Mouse (Mus musculus) right cerebral cortex, adult 18-20 months (tissue): ENCODE measurements around the gene Guca2b.
"Not testable (repeated sequence)": the region's sequence is repeated elsewhere in the genome, so short reads cannot be mapped to it uniquely, and the experiment has no call there.

ENCODE experiments used
- DNase-seq: peaks from one replicate; pipeline ENCODE4 v3.0.0; 2022; ENCODE audit warnings: mixed read lengths

Guca2b gene

DNA sequence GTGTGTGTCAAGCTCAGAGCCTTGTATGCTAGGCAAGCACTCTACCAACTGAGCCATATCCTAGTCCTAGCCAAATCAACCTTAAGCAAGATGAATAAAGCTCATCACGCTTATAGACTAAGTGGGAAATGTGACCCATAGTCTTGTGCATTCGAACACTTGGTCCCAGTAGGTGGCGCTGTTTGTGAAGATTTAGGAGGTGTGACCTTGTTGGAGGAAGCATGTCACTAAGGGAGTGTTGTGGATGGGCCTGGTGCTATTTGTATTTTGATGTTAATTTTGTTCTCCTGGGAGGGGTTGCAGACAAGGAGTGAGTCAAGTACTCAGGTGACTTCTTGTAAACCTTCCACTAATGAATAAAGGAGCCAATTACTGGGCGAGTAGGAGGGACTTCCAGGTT lies 16.1 kb downstream of the Guca2b start:
- no peak for DNase-seq

DNA sequence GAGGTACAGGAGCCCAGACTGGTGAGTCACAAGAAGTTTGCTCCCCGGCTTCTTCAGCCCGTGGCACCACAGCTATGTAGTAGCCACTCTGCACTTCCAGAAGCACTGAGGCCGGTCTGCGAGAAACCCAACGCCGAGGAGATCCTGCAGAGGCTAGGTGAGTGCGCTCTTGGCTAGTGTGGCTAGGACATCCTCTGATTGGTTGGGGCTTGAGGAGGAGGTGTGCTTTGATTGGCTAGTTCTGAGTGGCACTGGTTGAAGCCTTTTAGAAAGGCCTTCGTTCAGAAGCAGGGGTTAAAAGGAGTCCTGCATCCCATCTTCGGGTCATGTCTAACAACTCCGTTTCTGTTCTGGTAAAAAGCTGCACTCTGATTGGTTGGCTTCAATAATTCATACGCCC lies 20.1 kb downstream of the Guca2b start:
- no peak for DNase-seq

DNA sequence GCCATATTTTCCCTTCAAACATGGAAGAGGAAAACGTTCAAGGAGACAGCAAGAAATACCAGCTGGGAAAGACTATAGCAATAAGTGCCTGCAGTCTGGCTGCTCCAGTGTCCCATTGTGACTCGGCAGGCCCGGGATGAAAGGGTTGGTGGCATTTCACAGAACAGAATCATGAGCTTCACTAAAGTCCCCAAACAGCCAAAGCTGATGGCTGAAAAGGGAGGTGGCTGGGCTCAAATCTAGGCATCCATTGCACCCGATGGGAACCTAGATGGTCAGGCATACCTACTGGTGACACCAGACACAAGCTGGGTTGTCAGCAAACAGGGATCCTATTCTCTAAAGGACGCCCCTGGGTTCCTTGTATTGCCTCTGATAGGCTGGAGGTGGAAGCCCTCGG lies 20.8 kb downstream of the Guca2b start:
- DNase-seq = no peak

DNA sequence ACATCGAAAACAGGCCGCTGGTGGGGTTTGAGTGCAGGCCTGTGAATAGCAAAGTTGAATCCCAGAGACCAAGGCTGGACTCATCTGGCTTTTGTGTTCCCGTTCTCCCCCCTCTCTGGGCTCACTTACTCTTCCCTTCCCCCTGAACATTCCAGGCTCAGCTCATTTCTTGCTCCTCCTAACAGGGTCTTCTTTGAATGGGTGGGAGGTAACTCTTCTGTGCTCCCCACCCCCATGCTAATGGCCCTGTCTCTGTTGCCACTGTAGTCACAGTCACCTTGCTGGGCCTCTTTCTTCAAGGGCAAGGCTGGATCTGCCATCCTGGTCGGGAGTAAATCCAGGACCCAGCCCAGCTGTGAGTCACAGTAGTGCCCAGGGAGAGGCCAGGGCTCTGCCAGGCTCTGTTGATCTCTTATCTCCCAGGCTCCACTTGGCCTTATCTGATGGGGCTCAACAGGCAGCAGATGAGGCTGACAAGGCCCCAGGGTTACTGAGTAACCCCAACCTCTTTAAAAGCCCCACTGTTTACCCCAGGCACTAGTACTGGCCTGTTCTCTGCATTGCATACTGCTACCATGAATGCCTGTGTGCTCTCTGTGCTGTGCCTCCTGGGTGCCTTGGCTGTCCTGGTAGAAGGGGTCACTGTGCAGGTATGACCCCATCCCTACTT lies 21.4 kb downstream of the Guca2b start, which contains the start of gene Guca2a:
Gene Guca2a (plus strand): TSS at position 529 of the 670 bp plus-strand sequence.
- no peak for DNase-seq

DNA sequence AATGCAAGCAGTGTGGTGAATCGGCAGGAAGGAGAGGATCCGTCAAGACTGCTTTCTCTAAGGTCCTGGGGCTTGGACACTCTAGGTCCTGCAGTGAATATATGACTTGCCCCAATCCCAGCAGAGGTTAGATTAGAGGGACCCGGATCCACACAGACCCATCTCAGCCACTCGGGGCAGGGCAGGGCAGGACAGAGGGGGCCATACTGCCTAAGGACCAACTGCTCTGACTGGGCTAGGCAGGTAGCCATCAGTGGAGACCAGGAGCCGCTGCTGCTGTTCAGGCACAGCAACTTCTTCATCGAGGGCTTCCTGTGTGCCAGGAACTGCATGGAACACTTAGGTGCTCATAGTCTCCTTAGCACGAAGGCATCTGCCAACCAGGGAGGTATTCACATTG lies 22.0 kb downstream of the Guca2b start:
- no peak for DNase-seq

DNA sequence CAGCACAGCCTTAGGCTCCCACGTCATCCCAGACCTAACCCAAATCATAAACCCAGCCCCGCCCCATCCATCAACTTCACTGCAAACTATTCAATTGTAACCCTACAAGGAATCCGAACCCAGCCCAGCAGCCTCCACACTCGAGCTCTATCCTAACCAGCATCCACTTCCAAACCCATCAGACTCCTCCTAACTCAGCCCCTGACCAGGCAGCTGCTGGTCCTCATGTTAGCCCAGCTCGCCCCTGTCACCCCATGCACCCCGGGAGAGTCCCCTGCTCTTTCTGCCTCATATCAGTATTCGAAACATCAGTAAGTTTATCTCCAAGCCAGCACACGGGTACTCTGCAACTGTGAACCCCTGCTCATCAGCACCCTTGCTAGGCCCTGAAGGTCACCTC lies 23.1 kb downstream of the Guca2b start:
- no peak for DNase-seq

DNA sequence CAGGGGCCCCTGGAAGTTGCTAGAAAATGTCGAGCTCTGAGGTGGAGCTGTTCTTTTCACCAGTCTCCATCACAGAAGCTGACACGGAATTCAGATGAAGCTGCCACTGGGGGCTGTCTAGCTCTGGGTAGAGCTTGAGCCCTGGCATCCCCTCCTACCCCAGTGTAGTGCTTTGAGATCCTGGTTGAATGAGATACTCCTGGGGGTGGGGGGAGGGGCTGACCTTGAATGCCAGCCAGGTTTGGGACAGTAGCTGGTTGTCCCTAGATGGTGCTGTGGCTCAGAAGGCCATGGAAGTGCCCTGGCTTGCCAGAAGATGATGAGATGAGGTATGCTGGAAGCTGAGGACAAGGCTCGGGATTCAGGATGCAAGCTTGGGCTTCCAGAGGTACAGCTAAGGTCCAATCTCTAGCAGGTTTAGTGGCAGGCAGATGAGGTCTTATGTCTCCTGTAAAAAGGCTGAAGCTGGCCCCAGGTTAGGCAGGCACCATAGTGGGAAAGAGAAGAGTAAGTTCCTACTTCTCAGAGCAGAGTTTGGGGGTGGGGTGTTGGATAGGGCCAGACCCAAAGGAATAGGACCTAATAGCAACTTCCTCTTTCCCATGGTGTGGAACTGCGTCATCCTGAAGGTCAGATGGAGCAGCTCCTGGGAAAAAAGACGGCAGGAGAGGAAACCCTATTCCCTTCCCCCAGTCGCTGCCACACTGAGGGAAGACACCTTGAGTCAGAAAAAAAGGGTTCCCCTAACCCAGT lies 23.7 kb downstream of the Guca2b start:
- no peak for DNase-seq

DNA sequence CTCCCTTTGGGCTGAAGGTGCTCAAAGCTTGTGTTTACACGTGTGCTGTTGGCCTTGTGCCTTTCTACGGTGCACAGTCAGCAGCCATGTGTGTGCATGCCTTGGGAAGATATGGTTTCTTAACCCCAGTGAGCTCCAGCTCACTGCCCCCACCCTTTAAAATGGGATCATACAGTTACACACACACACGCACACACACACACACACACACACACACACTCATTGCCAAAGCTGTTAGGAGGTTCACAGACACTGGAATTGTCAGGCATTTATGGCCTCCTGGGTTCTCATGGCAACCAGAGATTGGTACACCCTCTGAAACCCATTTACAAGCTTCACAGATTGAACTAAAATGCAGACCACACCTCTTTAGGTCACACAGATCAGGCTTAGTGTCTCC lies 24.8 kb downstream of the Guca2b start:
- DNase-seq = no peak

DNA sequence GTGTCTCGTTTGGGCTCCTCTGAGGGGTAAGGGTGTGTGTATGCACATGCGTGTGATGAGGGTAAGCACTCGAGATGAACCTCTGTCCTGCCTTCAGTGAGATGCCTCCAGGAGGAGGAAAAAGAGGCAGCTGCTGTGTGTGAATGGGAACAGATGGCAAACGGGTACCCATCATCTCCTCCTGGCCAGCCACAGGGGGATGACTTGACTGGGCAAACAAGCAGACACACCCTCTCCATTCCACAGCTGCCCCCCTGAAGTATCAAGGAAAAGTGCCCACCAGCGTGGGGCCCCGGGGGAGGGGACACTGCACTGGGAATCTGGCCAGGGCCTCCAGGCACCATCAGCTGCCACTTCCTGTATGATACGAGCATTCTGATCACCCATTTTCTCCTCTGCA lies 25.4 kb downstream of the Guca2b start:
- no peak for DNase-seq

DNA sequence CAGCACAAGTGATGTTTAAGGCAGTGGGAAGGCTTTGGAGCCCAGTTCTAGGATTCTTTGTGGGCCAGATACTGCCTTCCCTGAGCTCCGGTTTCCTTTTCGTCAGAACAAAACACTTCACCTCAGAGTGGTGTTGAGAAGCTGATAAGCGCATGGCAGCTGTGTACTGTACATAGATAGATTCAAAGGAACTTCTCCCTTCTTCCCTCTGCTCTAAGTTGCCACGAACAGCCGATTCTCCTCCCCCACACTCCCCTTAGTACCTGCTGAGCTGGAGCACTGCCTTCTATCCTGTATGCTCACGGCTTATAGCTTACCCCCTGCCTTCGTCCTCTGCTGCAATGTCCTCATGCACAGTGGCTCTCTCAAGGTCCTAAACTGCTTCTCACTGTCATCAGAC lies 26.0 kb downstream of the Guca2b start:
- DNase-seq = no peak

DNA sequence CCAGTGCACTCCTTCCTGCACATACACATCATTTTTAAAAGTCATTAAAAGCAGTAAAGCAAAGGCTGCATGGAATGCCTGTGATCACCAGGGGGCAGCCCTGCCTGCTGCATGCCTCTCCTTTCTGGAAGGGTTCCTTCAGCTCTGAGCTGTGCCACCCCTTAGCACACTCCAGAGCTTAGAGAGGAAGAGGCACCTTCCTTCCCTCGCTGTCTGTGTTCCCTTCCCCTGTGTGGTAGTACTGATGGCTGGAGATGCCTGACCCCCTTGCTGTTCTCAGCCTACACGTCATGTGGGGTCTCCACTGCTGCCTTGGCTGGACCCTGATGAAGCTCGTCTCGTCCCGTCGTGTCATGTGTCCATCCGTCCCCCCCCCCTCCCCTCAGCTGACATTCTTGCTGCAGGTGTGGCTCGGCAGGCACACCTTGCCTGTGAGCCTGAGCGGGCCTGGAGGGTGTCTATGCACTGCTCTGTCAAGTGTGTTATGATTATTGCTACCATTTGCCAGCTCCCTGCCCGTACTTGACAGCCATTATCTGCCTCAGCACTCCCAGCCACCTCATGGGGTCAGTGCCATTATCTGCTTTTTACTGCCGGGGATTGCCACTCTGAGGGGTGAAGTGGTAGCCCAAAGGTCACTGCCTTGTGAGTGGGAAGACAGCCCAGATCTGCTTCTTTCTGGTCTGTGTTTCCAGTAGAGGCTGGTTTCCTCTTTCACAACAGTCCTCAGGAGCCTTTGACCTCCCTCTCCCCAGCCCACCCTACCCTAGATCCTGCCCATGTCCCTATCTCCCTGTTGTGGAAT lies 27.4 kb downstream of the Guca2b start:
- peak; percentile 53 for DNase-seq

DNA sequence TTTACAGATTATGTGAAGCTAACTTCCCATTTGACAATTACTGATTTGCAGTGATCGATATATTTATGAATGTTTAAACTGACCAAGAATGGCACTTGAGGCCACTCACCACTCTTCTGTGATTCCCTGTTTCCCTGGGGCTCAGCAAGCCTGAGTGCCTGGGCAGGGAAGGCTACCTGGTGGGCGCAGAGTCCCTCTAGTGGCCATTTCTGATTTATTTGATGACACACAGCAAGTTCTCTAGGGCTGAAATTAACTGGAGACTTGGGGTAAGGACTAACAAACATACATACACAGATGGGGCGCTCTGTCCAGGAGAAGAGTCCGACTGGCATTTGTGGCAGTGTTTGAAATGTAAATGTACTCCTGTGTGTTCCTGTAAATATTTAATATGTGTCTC lies 30.4 kb downstream of the Guca2b start:
- DNase-seq = not testable (repeated sequence)

DNA sequence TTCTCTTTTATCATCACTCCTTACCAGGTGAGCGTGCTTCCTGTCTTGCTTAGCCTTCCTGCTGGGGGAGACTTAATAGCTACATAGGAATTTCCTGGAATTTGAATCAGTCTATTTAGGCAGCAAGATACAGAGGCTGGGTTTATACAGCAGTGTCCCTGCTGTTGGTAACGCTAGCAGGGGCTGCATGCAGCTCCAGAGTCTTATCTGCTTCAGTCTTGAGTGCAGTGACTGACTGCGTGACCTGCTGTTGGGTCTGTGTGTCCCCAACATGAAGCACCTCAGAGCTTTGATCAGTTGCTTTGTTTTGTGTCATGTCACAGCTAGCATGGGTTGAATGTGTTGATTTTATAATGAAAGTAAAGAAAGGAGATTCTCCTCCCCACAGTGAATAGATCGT lies 31.4 kb downstream of the Guca2b start:
- no peak for DNase-seq

DNA sequence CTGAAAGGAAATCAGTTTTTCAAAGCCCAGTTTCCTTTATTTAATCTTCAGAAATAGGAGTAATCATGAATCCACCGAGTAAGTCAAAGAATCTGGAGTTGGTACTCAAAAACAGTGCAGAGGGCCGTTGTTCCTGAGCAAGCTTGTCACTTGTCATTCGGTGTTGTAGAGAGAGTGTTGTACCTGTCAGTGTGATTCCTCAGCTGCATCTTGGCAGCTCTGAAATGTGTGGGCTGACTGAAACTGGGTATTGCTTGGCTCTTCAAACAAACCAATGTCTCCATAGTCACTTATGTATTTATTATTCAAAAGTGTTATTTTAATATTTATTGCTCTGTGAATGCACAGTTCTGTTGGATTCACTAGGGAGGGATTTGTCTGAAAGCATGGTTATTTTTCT lies 31.9 kb downstream of the Guca2b start:
- DNase-seq = no peak

DNA sequence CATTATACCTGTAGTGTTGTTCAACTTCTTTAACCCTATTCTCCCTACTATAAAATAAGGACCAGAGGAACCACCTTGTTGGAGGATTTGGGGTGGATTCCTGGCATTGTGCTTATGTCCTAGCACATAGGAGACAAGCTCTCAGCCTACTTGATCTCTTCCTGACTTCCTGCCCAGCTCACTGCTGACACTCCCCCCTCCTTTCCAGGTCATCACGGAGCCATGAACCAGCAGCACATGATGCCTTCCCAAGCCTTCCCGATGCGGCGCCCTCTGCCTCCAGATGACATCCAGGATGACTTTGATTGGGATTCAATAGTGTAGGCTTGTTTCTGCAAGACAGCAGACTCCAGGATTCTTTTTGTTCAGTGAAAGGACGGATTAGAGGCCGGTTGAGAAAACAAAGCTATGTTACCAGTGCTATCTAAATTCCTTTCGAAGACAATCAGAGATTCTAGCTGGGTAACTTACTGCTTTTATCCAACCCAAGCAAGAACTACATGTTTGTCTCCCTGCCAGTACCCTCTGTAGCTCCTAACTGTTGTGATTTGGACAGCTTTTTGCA lies 32.6 kb downstream of the Guca2b start:
- no peak for DNase-seq

DNA sequence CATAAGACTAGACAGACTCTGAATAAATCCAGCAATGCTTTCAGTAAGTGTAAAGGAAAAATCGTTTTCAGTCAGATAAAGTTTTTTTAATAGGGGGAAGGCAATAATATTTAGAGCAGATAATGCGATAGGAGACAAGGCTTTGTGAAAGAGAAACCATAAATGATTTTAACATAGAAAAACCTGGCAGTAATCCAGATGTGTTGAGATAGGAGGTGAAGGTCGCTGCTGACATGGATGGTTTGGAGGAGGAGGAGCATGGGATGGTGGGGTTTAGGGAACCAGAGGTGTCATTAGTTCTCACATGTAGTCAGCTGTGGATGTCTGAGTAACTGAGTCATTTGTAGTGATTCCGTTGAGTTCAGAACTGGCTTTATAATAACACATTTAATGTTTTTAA lies 44.0 kb downstream of the Guca2b start:
- no peak for DNase-seq

DNA sequence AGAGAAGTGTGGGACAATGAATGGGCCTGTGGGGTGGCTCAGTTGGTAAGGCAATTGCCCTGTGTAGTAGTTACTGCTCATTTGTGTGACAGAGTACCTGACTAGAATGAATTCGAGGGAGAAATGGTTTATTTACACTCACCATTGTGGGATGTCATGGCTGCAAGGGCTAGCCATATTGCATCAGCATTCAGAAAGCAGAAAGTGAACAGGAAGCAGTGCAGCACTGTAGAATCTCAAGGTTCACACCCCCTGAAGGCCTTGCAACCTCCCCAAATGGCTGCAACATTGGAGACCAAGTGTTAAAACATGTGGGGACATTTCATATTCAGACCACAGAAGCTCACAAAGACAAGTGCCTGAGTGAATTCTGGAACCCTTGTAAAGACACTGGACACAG lies 44.7 kb downstream of the Guca2b start:
- DNase-seq = no peak

DNA sequence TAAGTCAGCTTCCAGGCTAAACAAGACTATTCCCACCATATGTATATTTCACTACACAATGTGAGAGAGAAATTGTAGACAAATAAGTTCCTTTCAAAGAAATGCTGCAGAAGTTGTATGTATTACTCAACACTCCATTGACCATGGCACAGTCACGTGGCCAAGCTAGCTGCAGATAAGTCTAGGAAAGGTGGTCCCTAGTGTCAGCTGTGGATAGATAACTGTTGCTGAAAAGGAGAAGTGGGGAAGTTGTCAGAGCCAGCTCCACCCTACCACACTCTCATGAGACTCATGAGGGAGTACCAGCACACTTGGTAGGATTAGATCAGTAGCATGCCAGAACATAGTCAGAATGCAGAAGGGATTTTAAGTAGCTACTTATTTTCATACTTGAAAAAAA lies 49.3 kb downstream of the Guca2b start:
- no peak for DNase-seq
